Mouse (Mus musculus): ENCODE measurements around the gene Nrbf2.

- TF ChIP-seq CTCF (IDR thresholded peaks at IDR 0.05; ENCODE audit: control insufficient read depth, insufficient read depth, low read length) (no peak), POLR2A (IDR thresholded peaks at IDR 0.05; ENCODE audit: borderline replicate concordance, control insufficient read depth, low read depth, low read length) (no peak)
Observed at GRCm38 (mm10) chr10:67291087-67291486, 6.0 kb upstream of the Nrbf2 start.
